Mouse (Mus musculus): ENCODE data around the gene Tax1bp3.

Tax1bp3 gene

GRCm38 (mm10) chr11:73176608-73177508 lies at the start of gene Tax1bp3, which contains the start of gene Emc6:
Gene Tax1bp3 (plus strand): TSS chr11:73177083.
Gene Emc6 (minus strand): TSS chr11:73177037.
- peak; percentile 98 for DNase-seq

DNA sequence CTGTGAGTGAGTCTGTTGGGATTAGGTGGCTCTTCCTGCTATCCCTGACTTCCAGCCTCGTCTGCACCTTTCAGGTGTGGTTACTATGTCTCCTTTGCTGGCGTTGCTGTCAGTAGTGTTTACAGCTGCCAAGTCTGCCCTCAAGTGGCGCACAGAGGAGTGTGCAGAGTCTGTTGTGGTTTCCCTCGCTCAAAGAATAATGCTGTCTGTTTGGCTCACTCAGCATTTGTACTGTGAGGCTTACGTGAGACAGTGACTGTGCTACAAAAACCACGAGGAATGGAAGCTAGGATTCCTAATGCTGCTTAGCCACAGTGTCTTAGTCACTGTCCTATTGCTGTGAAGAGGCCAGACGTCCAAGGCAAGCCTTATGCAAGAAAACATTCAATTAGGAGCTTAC lies 45.9 kb upstream of the Tax1bp3 start:
- peak; percentile 68 for DNase-seq

GRCm38 (mm10) chr11:73132999-73133398 lies 43.9 kb upstream of the Tax1bp3 start:
- DNase-seq, result no peak

DNA sequence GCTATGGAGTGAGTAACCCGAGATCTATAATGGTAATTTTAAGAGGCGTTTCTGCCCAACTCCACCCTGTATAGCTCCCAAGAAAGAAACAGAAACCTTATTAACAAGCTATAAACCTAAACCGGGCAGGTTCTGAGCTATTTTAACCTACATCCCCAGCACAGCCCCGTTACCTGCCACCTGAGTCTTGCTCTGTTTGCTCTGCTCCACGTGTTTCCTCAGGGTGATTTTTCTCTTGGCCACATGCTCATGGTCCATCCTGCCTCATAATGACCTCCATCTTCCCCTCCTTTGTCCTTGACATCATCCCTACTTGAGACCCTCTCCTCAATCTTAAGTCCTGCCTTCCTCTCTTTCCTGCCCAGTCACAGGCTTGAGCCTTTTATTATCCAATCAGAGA lies 42.7 kb upstream of the Tax1bp3 start:
- DNase-seq, result no peak

- DNase-seq, result peak; percentile 19
Measured at GRCm38 (mm10) chr11:73136587-73136986, 40.3 kb upstream of the Tax1bp3 start.

GRCm38 (mm10) chr11:73137116-73137515 lies 39.8 kb upstream of the Tax1bp3 start:
- peak; percentile 38 for DNase-seq

GRCm38 (mm10) chr11:73137591-73138501 lies 39.0 kb upstream of the Tax1bp3 start, which contains the start of gene Haspin:
Gene Haspin (minus strand): TSS chr11:73138294.
- peak; percentile 95 for DNase-seq

DNA sequence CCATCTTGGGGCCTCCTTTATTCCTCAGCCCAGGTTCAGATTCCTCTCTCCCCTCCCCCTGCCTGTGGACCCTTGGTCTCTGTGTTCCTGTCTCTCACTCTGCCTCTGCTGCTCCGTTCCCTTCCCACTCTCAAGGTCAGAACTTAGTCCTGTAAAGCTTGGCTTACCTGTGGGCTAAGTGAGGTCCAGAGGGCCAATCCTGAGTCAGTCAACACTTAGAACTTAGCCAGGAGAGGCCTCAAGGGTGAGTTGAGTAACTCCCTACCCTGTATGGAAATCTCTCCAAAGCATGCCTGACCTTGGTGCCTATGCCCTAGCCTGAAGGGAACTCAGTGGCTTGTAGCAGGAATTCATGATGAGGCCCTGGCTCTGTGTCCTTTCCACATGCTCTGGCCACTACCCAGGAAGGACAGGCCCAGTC lies 32.6 kb upstream of the Tax1bp3 start:
- DNase-seq, result no peak

DNA sequence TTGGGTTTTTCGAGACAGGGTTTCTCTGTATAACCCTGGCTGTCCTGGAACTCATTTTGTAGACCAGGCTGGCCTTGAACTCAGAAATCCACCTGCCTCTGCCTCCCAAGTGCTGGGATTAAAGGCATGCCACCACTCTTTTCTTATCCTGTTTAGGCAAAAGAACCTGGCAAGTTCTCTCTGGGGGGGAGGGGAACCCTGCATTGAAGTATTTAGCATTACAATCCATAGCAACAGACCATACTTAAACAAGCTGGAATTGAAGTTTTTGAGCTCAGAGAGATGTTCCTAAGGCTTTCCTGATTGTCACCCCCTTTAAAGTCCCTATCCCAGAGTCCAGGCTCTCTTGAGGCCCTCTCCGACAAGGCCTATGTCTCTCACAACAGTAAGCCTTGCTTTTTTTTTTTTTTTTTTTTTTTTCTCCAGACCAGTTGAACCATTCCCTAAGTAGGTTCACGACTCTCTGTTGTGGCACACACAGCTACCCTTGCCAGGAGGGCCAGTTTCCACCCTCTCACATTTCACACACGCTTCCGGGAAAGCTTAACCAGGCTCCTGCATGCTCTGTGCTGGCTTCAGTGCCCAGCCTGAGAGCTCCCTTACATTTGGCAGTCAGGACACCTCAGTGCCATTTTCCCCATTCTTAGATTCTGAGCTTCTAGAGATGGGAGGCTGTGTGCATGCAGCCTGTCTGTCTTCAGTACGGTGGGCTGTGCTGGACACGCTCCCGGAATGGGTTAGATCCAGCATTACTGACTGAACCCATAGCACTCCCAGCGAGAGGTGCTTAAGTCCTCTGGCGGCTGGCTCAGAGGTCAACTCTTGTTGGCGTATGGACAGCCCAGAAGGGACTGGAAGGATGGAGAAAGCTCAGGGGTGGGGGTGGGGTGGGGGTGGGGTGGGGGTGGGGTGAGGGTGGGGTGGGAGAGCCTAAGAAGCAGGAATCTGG lies 30.6 kb upstream of the Tax1bp3 start:
- no peak for DNase-seq

- DNase-seq, result no peak
Measured at GRCm38 (mm10) chr11:73146975-73147365, 29.9 kb upstream of the Tax1bp3 start.

DNA sequence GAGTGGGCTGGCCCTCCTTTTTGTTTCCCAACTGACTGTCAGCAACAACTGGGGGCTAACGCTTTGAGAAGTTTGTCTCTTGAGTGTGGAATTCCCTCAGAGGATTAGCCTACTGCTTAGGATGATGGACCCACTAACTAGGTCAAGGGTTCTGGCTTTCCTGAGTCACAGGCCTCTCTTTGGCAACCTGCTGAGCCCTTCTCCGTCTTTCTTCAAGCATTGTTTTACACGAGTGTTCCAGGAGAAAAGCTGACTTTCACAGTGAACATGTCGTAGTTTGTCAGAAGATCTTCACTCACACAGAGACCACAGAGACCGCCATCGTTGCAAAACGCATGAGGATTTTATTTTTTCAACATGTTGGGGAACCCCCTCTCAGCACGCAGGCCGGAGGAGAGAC lies 28.7 kb upstream of the Tax1bp3 start:
- DNase-seq, result no peak

DNA sequence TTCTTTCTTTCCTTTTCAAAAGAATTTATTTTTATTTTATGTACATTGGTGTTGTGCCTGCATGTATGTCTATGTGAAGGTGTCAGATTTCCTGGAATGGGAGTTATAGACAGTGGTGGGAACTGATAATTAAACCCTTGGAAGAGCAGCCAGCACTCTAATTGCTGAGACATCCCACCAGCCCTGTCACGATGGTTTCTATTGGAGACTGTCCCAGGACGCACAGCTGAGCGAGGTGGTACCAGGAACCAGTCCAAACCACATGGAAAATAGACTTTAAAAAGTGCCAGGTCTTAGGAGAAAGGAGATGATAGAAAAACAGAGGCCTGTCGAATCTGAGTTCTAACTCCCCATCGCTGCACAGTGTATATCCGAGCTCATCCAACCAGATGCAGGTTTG lies 21.8 kb upstream of the Tax1bp3 start:
- no peak for DNase-seq

DNA sequence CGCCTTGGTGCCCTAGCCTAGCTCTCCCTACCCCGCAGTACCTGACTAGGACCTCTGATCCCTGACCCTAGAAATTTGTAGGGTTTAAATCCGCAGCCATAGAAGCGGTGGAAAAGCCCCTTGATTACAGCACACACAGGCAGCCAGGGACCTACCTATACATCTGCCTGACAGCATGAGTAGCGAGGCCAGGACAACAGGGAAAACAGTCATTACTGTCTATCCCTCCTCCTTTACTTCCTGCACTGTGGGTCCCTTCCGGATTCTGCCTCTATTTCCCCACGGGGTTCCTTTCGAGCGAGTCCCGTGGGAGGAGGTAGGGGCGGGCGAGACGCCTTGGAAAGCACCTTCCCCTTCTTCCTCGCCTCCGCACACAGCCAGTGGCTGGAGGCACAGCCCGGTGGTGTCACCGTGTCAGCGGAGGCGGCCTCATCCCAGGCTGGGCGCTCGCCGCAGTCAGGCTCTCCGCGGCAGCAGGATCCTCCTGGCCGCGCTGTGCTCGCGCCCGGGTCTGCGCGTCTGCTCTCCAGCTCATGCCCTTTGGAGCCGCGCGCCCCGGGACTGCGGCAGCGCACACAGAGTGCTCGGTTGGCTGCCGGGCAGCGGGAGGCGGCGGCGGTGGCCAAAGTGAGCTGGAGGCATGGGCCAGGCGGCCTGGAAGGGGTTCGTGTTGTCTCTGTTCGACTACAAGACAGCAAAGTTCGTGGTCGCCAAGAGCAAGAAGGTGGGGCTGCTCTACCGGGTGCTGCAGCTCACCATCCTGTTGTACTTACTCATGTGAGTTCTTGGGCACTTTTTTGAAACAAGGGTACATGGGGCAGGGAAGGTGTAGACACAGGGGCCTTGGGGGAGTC lies 16.7 kb upstream of the Tax1bp3 start, which contains the start of gene P2rx5:
Gene P2rx5, plus strand, starts transcription at position 465 of the 854 bp plus-strand sequence.
- DNase-seq, result no peak

GRCm38 (mm10) chr11:73160811-73161200 lies 16.1 kb upstream of the Tax1bp3 start:
- DNase-seq, result no peak

- no peak for DNase-seq
Measured at GRCm38 (mm10) chr11:73161616-73162015, 15.3 kb upstream of the Tax1bp3 start.

GRCm38 (mm10) chr11:73162284-73162683 lies 14.6 kb upstream of the Tax1bp3 start:
- DNase-seq, result no peak

- DNase-seq, result no peak
Measured at GRCm38 (mm10) chr11:73168071-73168470, 8.8 kb upstream of the Tax1bp3 start.

DNA sequence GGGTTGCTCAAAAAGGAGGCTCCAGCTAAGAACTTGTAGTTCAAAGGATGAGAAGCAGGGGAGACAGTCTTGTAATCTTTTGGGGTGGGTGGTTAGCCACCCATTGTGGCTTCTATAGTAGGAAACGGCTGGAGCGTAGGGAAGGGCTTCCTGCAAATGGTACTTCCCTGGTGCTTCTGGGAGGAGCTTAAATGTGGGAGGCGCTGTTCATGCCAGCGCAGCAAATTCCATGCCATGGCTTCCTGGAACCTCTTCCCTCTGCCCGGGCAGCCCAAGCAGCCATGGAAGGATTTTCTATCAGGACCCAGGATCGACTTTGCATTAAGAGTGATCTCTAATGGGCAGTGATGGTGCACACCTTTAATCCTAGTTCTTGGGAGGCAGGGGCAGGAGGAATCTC lies 8.3 kb upstream of the Tax1bp3 start:
- no peak for DNase-seq

- DNase-seq, result peak; percentile 69
Measured at GRCm38 (mm10) chr11:73169231-73169630, 7.7 kb upstream of the Tax1bp3 start.

GRCm38 (mm10) chr11:73172186-73172585 lies 4.7 kb upstream of the Tax1bp3 start:
- no peak for DNase-seq

GRCm38 (mm10) chr11:73175612-73176011 lies 1.3 kb upstream of the Tax1bp3 start:
- DNase-seq, result no peak

Measured in thymus, postnatal 14 days (tissue).